Mouse (Mus musculus): ENCODE measurements at regions not wholly inside any gene's neighbourhood (a gene's known extent, or its start where the extent isn't known, plus 50 kb on each side); places are given as distances from the start of the nearest gene placed in this dataset.

- Histone ChIP-seq H3K27me3 (ENCODE audit: control insufficient read depth, insufficient read depth, low read length) (no peaks in the 10 kb centered on the region), H3K4me2 (ENCODE audit: low read length) (no peak overlapping the region), H3K4me1 (ENCODE audit: control insufficient read depth in 2 of 2, insufficient read depth in 2 of 2, low read length in 2 of 2) (no peaks in the 10 kb centered on the region), H3K9me3 (ENCODE audit: control insufficient read depth, low read length) (no peaks in the 10 kb centered on the region), H3K36me3 (ENCODE audit: control insufficient read depth, insufficient read depth, low read length) (no peaks in the 10 kb centered on the region), H3K9ac (ENCODE audit: low read length) (no peak overlapping the region), H3K27ac (replicated peaks in 1 of 2; ENCODE audit: control insufficient read depth in 1 of 2, insufficient read depth in 1 of 2, low read depth in 2 of 2, low read length in 2 of 2) (no peak overlapping the region), H3K4me3 (ENCODE audit: control insufficient read depth in 1 of 2, insufficient read depth in 1 of 2, low read depth in 1 of 2, low read length in 2 of 2) (no peak overlapping the region)
- 70% methylated on average over 2 of the region's 2 CpGs for WGBS
- no peak for ATAC-seq (ENCODE audit: insufficient number of reproducible peaks, insufficient read depth, low FRiP score, low read depth)
These were observed 369.7 kb upstream of the Ctso start for GRCm38 (mm10) chr3:81562610-81563258.

GRCm38 (mm10) chr3:81563858-81564756 is 368.3 kb upstream of the Ctso start:
- no peak for ATAC-seq (ENCODE audit: insufficient number of reproducible peaks, insufficient read depth, low FRiP score, low read depth)
- WGBS: 65% methylated on average over 7 of the region's 7 CpGs
- no peak overlapping the region for H3K27ac ChIP-seq (replicated peaks in 1 of 2; ENCODE audit: control insufficient read depth in 1 of 2, insufficient read depth in 1 of 2, low read depth in 2 of 2, low read length in 2 of 2)

GRCm38 (mm10) chr3:81564757-81565063 is 367.7 kb upstream of the Ctso start:
- Histone ChIP-seq H3K27ac (replicated peaks in 1 of 2; ENCODE audit: control insufficient read depth in 1 of 2, insufficient read depth in 1 of 2, low read depth in 2 of 2, low read length in 2 of 2) (no peak overlapping the region), H3K4me2 (ENCODE audit: low read length) (no peak overlapping the region), H3K4me1 (ENCODE audit: control insufficient read depth in 2 of 2, insufficient read depth in 2 of 2, low read length in 2 of 2) (no peaks in the 10 kb centered on the region), H3K9me3 (ENCODE audit: control insufficient read depth, low read length) (no peaks in the 10 kb centered on the region), H3K9ac (ENCODE audit: low read length) (no peak overlapping the region), H3K36me3 (ENCODE audit: control insufficient read depth, insufficient read depth, low read length) (no peaks in the 10 kb centered on the region), H3K4me3 (ENCODE audit: control insufficient read depth in 1 of 2, insufficient read depth in 1 of 2, low read depth in 1 of 2, low read length in 2 of 2) (no peak overlapping the region), H3K27me3 (ENCODE audit: control insufficient read depth, insufficient read depth, low read length) (no peaks in the 10 kb centered on the region)
- 59% methylated on average over 1 of the region's 1 CpGs for WGBS
- ATAC-seq (ENCODE audit: insufficient number of reproducible peaks, insufficient read depth, low FRiP score, low read depth): no peak

More at GRCm38 (mm10) chr3:81563858-81564756, 368.3 kb upstream of the Ctso start:
- Histone ChIP-seq H3K27me3 (ENCODE audit: control insufficient read depth, insufficient read depth, low read length) (no peaks in the 10 kb centered on the region), H3K4me1 (ENCODE audit: control insufficient read depth in 2 of 2, insufficient read depth in 2 of 2, low read length in 2 of 2) (no peaks in the 10 kb centered on the region), H3K9me3 (ENCODE audit: control insufficient read depth, low read length) (no peaks in the 10 kb centered on the region), H3K4me3 (ENCODE audit: control insufficient read depth in 1 of 2, insufficient read depth in 1 of 2, low read depth in 1 of 2, low read length in 2 of 2) (no peak overlapping the region), H3K4me2 (ENCODE audit: low read length) (no peak overlapping the region), H3K36me3 (ENCODE audit: control insufficient read depth, insufficient read depth, low read length) (no peaks in the 10 kb centered on the region), H3K9ac (ENCODE audit: low read length) (no peak overlapping the region)

GRCm38 (mm10) chr3:81583387-81584027 is 348.9 kb upstream of the Ctso start:
- no peak for ATAC-seq (ENCODE audit: insufficient number of reproducible peaks, insufficient read depth, low FRiP score, low read depth)
- Histone ChIP-seq H3K4me1 (ENCODE audit: control insufficient read depth in 2 of 2, insufficient read depth in 2 of 2, low read length in 2 of 2) (no peaks in the 10 kb centered on the region), H3K4me3 (ENCODE audit: control insufficient read depth in 1 of 2, insufficient read depth in 1 of 2, low read depth in 1 of 2, low read length in 2 of 2) (no peak overlapping the region), H3K4me2 (ENCODE audit: low read length) (no peak overlapping the region), H3K27me3 (ENCODE audit: control insufficient read depth, insufficient read depth, low read length) (no peaks in the 10 kb centered on the region), H3K9me3 (ENCODE audit: control insufficient read depth, low read length) (no peaks in the 10 kb centered on the region), H3K27ac (replicated peaks in 1 of 2; ENCODE audit: control insufficient read depth in 1 of 2, insufficient read depth in 1 of 2, low read depth in 2 of 2, low read length in 2 of 2) (no peak overlapping the region), H3K36me3 (ENCODE audit: control insufficient read depth, insufficient read depth, low read length) (no peaks in the 10 kb centered on the region), H3K9ac (ENCODE audit: low read length) (no peak overlapping the region)
- WGBS: 77% methylated on average over 7 of the region's 7 CpGs

GRCm38 (mm10) chr3:81589109-81589508 is 343.3 kb upstream of the Ctso start:
- Histone ChIP-seq H3K4me1 (ENCODE audit: control insufficient read depth in 2 of 2, insufficient read depth in 2 of 2, low read length in 2 of 2) (no peaks in the 10 kb centered on the region), H3K9me3 (ENCODE audit: control insufficient read depth, low read length) (no peaks in the 10 kb centered on the region), H3K27me3 (ENCODE audit: control insufficient read depth, insufficient read depth, low read length) (no peaks in the 10 kb centered on the region), H3K9ac (ENCODE audit: low read length) (no peak overlapping the region), H3K36me3 (ENCODE audit: control insufficient read depth, insufficient read depth, low read length) (no peaks in the 10 kb centered on the region), H3K27ac (replicated peaks in 1 of 2; ENCODE audit: control insufficient read depth in 1 of 2, insufficient read depth in 1 of 2, low read depth in 2 of 2, low read length in 2 of 2) (no peak overlapping the region), H3K4me2 (ENCODE audit: low read length) (no peak overlapping the region), H3K4me3 (ENCODE audit: control insufficient read depth in 1 of 2, insufficient read depth in 1 of 2, low read depth in 1 of 2, low read length in 2 of 2) (no peak overlapping the region)
- no peak for ATAC-seq (ENCODE audit: insufficient number of reproducible peaks, insufficient read depth, low FRiP score, low read depth)
- WGBS: 24% methylated on average over 3 of the region's 3 CpGs

GRCm38 (mm10) chr3:81629157-81629556 is 303.2 kb upstream of the Ctso start:
- Histone ChIP-seq H3K27ac (replicated peaks in 1 of 2; ENCODE audit: control insufficient read depth in 1 of 2, insufficient read depth in 1 of 2, low read depth in 2 of 2, low read length in 2 of 2) (no peak overlapping the region), H3K9ac (ENCODE audit: low read length) (no peak overlapping the region), H3K4me1 (ENCODE audit: control insufficient read depth in 2 of 2, insufficient read depth in 2 of 2, low read length in 2 of 2) (no peaks in the 10 kb centered on the region), H3K4me3 (ENCODE audit: control insufficient read depth in 1 of 2, insufficient read depth in 1 of 2, low read depth in 1 of 2, low read length in 2 of 2) (no peak overlapping the region), H3K4me2 (ENCODE audit: low read length) (no peak overlapping the region), H3K9me3 (ENCODE audit: control insufficient read depth, low read length) (no peaks in the 10 kb centered on the region), H3K36me3 (ENCODE audit: control insufficient read depth, insufficient read depth, low read length) (no peaks in the 10 kb centered on the region), H3K27me3 (ENCODE audit: control insufficient read depth, insufficient read depth, low read length) (no peaks in the 10 kb centered on the region)
- 43% methylated on average over 2 of the region's 2 CpGs for WGBS
- no peak for ATAC-seq (ENCODE audit: insufficient number of reproducible peaks, insufficient read depth, low FRiP score, low read depth)

GRCm38 (mm10) chr3:81658490-81658889 is 273.9 kb upstream of the Ctso start:
- H3K36me3 ChIP-seq (ENCODE audit: control insufficient read depth, insufficient read depth, low read length): no peaks in the 10 kb centered on the region
- WGBS: 41% methylated on average over 3 of the region's 3 CpGs
- no peak overlapping the region for H3K9ac ChIP-seq (ENCODE audit: low read length)
- H3K4me2 ChIP-seq (ENCODE audit: low read length): no peak overlapping the region
- H3K27me3 ChIP-seq (ENCODE audit: control insufficient read depth, insufficient read depth, low read length): no peaks in the 10 kb centered on the region
- H3K27ac ChIP-seq (replicated peaks in 1 of 2; ENCODE audit: control insufficient read depth in 1 of 2, insufficient read depth in 1 of 2, low read depth in 2 of 2, low read length in 2 of 2): no peak overlapping the region
- ATAC-seq (ENCODE audit: insufficient number of reproducible peaks, insufficient read depth, low FRiP score, low read depth): no peak
- H3K4me3 ChIP-seq (ENCODE audit: control insufficient read depth in 1 of 2, insufficient read depth in 1 of 2, low read depth in 1 of 2, low read length in 2 of 2): no peak overlapping the region
- H3K4me1 ChIP-seq (ENCODE audit: control insufficient read depth in 2 of 2, insufficient read depth in 2 of 2, low read length in 2 of 2): no peaks in the 10 kb centered on the region
- no peaks in the 10 kb centered on the region for H3K9me3 ChIP-seq (ENCODE audit: control insufficient read depth, low read length)
